Mouse (Mus musculus): ENCODE data around the gene Golga1. TPM values are rescaled to one million over a fixed set of nuclear protein-coding genes. Genes with fewer than 3 reads are reported as not detected.

Golga1 gene
- total and polyA plus RNA-seq, 2 experiments from 2014 or later = 23.9 to 36.2 TPM

GRCm38 (mm10) chr2:39003106-39003505, 62.2 kb downstream of the Golga1 start:
- H3K4me3 ChIP-seq (ENCODE audit: low read depth, low read length) = no peak overlapping the region

DNA sequence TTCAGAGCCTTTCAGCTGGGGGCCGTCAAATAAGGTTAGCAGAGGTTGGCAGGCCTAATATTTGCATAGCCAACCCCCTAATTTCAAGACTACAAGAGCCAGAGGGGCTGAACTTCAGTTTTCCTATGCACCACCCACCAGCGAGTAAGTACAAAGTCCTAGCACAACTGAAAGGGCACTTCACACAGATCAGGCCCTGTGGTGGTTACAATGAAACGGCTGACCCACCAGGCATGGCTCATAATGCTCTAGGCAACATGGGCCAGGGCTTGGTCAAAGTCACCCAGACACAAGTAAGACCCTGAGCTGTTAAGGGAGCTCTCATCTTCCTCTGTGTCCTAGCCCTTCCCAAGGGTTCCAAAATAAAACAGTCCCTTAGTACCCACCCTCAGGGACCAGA, 63.5 kb downstream of the Golga1 start:
- no peak overlapping the region for H3K4me2 ChIP-seq (ENCODE audit: low read depth)
- no peak overlapping the region for H3K27ac ChIP-seq (ENCODE audit: low read depth, low read length)
- peaks cover 14% of the 10 kb centered on the region for H3K4me1 ChIP-seq (ENCODE audit: insufficient read depth)
- H3K36me3 ChIP-seq (ENCODE audit: insufficient read depth) = peaks cover 38% of the 10 kb centered on the region
- H3K9ac ChIP-seq = no peak overlapping the region
- no peak for TF ChIP-seq CTCF (IDR thresholded peaks at IDR 0.05; ENCODE audit: low read depth)
- no peaks in the 10 kb centered on the region for H3K27me3 ChIP-seq (ENCODE audit: insufficient read depth, low read length)
- DNase-seq = no peak
- ATAC-seq = no peak
- no peaks in the 10 kb centered on the region for H3K9me3 ChIP-seq (ENCODE audit: low read length)
- WGBS = 83% methylated on average over 3 of the region's 3 CpGs
- H3K4me3 ChIP-seq (ENCODE audit: low read depth, low read length) = no peak overlapping the region

More at GRCm38 (mm10) chr2:39003106-39003505, 62.2 kb downstream of the Golga1 start:
- WGBS = 42% methylated on average over 8 of the region's 8 CpGs
- Histone ChIP-seq H3K4me1 (ENCODE audit: insufficient read depth) (peaks cover 18% of the 10 kb centered on the region), H3K27ac (ENCODE audit: low read depth, low read length) (no peak overlapping the region), H3K27me3 (ENCODE audit: insufficient read depth, low read length) (no peaks in the 10 kb centered on the region), H3K36me3 (ENCODE audit: insufficient read depth) (peaks cover 38% of the 10 kb centered on the region), H3K9me3 (ENCODE audit: low read length) (no peaks in the 10 kb centered on the region), H3K9ac (no peak overlapping the region), H3K4me2 (ENCODE audit: low read depth) (no peak overlapping the region; the same call in 1 of the 2 replicates)
- TF ChIP-seq CTCF (IDR thresholded peaks at IDR 0.05; ENCODE audit: low read depth) = no peak
- ATAC-seq (no peak), DNase-seq (no peak)

DNA sequence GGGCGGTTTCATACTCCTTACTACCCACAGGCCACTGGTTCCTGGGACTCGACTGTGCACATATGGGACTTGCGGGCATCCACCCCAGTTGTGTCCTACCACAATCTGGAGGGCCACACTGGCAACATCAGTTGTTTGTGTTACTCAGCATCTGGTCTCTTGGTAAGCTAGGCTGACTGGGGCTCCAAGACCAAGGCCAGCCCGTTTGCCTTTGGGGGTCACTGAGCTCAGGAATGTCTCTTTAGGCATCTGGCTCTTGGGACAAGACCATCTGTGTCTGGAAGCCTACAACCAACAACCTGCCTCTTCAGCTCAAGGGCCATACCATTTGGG, 64.8 kb downstream of the Golga1 start:
- DNase-seq (no peak), ATAC-seq (no peak)
- no peak overlapping the region for H3K9ac ChIP-seq
- H3K27ac ChIP-seq (ENCODE audit: low read depth, low read length) = no peak overlapping the region
- no peak overlapping the region for H3K4me2 ChIP-seq (ENCODE audit: low read depth)
- H3K4me3 ChIP-seq (ENCODE audit: low read depth, low read length) = no peak overlapping the region
- H3K9me3 ChIP-seq (ENCODE audit: low read length) = no peaks in the 10 kb centered on the region
- peaks cover 9% of the 10 kb centered on the region for H3K4me1 ChIP-seq (ENCODE audit: insufficient read depth)
- WGBS = 87% methylated on average over 4 of the region's 4 CpGs
- H3K36me3 ChIP-seq (ENCODE audit: insufficient read depth) = peaks cover 38% of the 10 kb centered on the region
- no peak for TF ChIP-seq CTCF (IDR thresholded peaks at IDR 0.05; ENCODE audit: low read depth)
- H3K27me3 ChIP-seq (ENCODE audit: insufficient read depth, low read length) = no peaks in the 10 kb centered on the region

DNA sequence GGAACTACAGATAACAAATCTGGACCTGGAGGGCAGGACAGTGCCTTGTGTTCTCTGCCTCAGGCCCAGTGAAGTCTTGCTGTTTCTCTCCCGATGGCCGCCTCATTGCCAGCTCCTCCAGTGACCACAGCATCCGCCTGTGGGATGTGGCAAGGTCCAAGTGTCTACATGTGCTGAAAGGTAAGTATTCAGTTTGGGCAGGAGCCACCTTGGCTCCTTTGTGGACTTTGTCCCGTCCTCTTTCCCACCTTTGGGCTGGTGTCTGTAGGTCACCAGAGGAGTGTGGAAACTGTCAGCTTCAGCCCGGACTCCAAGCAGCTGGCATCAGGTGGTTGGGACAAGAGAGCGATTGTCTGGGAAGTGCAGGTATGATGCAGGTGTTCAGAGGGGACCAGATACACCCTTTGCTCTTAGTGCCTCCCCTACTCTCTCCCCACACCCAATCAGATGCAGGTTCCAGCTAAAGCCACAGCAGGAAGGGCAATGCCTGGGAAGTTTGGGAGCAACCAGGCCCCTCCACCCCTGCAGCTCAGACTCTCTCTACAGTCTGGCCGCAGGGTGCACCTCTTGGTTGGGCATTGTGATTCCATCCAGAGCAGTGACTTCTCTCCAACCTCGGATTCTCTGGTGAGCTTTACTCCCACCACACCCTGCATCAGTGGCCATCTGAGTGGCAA, 65.3 kb downstream of the Golga1 start:
- H3K4me2 ChIP-seq (ENCODE audit: low read depth) = no peak overlapping the region
- H3K4me3 ChIP-seq (ENCODE audit: low read depth, low read length) = no peak overlapping the region
- H3K36me3 ChIP-seq (ENCODE audit: insufficient read depth) = peaks cover 38% of the 10 kb centered on the region
- ATAC-seq (no peak), DNase-seq (no peak)
- no peak overlapping the region for H3K9ac ChIP-seq
- H3K4me1 ChIP-seq (ENCODE audit: insufficient read depth) = peaks cover 9% of the 10 kb centered on the region
- H3K27ac ChIP-seq (ENCODE audit: low read depth, low read length) = no peak overlapping the region
- 71% methylated on average over 8 of the region's 8 CpGs for WGBS
- no peaks in the 10 kb centered on the region for H3K27me3 ChIP-seq (ENCODE audit: insufficient read depth, low read length)
- no peaks in the 10 kb centered on the region for H3K9me3 ChIP-seq (ENCODE audit: low read length)
- no peak for TF ChIP-seq CTCF (IDR thresholded peaks at IDR 0.05; ENCODE audit: low read depth)

DNA sequence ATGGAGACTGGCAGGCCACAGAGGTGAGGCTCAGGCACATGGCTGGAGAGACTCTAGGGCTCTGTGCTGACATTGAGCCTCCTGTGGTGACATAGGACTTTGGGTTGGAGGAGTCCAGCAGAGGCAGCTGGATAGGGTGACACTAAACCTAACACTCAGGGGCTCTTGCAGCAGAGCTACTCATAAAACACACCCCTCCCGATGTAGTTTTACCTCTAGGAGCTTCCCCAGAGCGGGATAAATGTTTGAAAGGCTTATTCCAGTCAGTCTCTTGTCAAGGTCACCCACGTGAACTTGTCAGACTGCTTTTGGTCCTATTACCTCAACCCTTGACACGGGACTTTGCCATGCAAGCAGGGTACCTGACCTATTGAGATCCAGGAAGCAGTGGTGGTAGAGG, 66.0 kb downstream of the Golga1 start:
- Histone ChIP-seq H3K4me2 (ENCODE audit: low read depth) (no peak overlapping the region), H3K4me1 (ENCODE audit: insufficient read depth) (peaks cover 9% of the 10 kb centered on the region), H3K9me3 (ENCODE audit: low read length) (no peaks in the 10 kb centered on the region), H3K4me3 (ENCODE audit: low read depth, low read length) (no peak overlapping the region), H3K27me3 (ENCODE audit: insufficient read depth, low read length) (no peaks in the 10 kb centered on the region), H3K9ac (no peak overlapping the region), H3K36me3 (ENCODE audit: insufficient read depth) (peaks cover 38% of the 10 kb centered on the region), H3K27ac (ENCODE audit: low read depth, low read length) (no peak overlapping the region)
- DNase-seq (no peak), ATAC-seq (no peak)
- no peak for TF ChIP-seq CTCF (IDR thresholded peaks at IDR 0.05; ENCODE audit: low read depth)
- 64% methylated on average over 4 of the region's 4 CpGs for WGBS

DNA sequence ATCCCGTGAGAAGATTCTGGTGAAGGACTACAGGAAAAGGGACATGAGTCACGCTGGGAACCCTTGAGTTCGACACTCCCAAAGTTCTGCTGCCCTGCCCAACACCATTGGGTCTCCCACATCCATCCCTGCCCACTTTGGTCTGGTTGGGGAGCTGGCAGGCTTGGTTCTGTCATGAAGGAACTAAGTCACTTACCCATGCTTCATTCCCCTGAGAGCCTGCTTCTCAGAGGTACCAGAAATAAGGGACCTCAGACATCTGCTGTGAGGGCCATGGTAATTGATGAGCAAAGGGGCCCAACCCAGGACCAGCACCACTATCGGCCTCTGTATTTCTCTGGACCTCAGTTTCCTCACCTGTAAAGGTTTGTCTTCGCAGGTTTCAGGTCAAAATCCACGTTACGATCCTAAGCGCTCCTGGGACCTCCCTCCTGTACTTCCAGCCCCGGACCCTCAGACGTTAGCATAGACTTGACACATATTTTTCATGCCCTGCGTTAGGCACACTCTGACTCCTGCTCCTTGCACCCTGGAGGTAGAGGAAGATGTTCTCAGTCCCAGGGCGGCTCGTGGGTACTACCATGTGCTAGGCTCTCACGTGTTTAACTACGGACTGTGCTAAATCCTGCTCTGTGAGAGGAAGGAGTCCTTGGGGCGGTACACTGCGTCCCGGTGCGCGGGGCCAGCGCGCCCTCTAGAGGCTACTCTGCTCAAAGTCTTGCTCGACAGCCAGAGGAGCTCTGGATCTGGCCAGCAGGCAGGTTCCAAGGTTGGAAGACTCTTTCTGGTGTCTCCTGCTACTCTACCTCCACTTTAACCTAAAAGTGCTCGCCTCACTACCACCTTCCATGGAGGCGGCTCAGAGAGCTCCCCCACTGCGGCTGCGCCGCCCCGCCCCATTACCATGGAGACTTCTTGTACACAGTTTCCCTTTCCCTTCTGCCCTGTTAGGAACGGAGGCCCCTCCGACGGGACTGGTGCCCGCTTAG, 67.7 kb downstream of the Golga1 start, which contains the start of gene Wdr38:
Wdr38 (plus strand) TSS at position 91 of the 989 bp plus-strand sequence.
- Histone ChIP-seq H3K36me3 (ENCODE audit: insufficient read depth) (peaks cover 32% of the 10 kb centered on the region), H3K4me3 (ENCODE audit: low read depth, low read length) (peak within 1 kb of the TSS; percentile 34), H3K9ac (0 out of 2 replicates have a peak within 1 kb of the TSS, but pooled peaks have one; percentile 28), H3K9me3 (ENCODE audit: low read length) (no peaks in the 10 kb centered on the region), H3K4me2 (ENCODE audit: low read depth) (peak within 1 kb of the TSS; percentile 50), H3K27me3 (ENCODE audit: insufficient read depth, low read length) (no peaks in the 10 kb centered on the region), H3K4me1 (ENCODE audit: insufficient read depth) (no peaks in the 10 kb centered on the region; the same call in 1 of the 2 replicates), H3K27ac (ENCODE audit: low read depth, low read length) (no peak within 1 kb of the TSS)
- peak; percentile 97 for TF ChIP-seq CTCF (IDR thresholded peaks at IDR 0.05; ENCODE audit: low read depth)
- DNase-seq = peak; percentile 92
- WGBS = 15% methylated on average over 33 of the region's 33 CpGs
- ATAC-seq = peak; percentile 97

DNA sequence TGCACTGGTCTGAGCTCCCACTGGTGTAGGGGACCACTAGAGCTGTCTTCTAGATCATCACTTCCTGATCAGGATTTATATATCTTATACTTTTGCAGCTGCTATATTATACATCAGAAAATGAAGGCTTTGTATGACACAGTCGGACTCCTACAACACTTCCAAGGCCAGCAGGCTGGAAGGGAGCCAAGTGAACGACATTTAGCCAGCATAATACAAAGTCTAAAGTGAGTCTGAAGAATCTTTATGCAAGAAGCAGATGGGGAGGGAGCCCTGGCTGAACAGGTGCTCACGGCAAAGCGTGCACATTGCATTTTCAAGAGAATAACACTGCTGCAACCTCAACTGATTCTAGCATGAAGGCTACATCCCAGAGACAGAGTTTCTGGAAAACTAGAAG, 72.9 kb downstream of the Golga1 start:
- TF ChIP-seq CTCF (IDR thresholded peaks at IDR 0.05; ENCODE audit: low read depth) = no peak
- no peak overlapping the region for H3K9ac ChIP-seq
- no peak for DNase-seq
- no peaks in the 10 kb centered on the region for H3K9me3 ChIP-seq (ENCODE audit: low read length)
- H3K4me1 ChIP-seq (ENCODE audit: insufficient read depth) = no peaks in the 10 kb centered on the region
- no peak overlapping the region for H3K27ac ChIP-seq (ENCODE audit: low read depth, low read length)
- WGBS = 30% methylated on average over 4 of the region's 4 CpGs
- H3K4me2 ChIP-seq (ENCODE audit: low read depth) = no peak overlapping the region
- no peaks in the 10 kb centered on the region for H3K27me3 ChIP-seq (ENCODE audit: insufficient read depth, low read length)
- H3K36me3 ChIP-seq (ENCODE audit: insufficient read depth) = no peaks in the 10 kb centered on the region
- no peak for ATAC-seq
- H3K4me3 ChIP-seq (ENCODE audit: low read depth, low read length) = no peak overlapping the region

Data from forebrain, postnatal 0 days (tissue).